Mouse (Mus musculus) midbrain, embryonic 10.5 days (tissue): ENCODE measurements at regions not wholly inside any gene's neighbourhood (a gene's known extent, or its start where the extent isn't known, plus 50 kb on each side); places are given as distances from the start of the nearest gene placed in this dataset.
"Not testable (repeated sequence)": the region's sequence is repeated elsewhere in the genome, so short reads cannot be mapped to it uniquely, and the experiment has no call there.

Experiments
- DNase-seq: peaks from one replicate; pipeline ENCODE4 v3.0.0-alpha.2; 2017; ENCODE audit warnings: low spot score
- H3K27ac ChIP-seq: fragments of 300-500 bp; sonication (generic); replicated peaks from 2 replicates; pipeline ENCODE4 v1.5.1; 2016; ENCODE audit warnings: mild to moderate bottlenecking
- H3K27me3 ChIP-seq: fragments of 300-500 bp; sonication (generic); 2 replicates; pipeline ENCODE4 v1.6.1; 2016; ENCODE audit warnings: low read depth, mild to moderate bottlenecking; ENCODE audit not compliant: poor library complexity, severe bottlenecking
- H3K36me3 ChIP-seq: fragments of 300-500 bp; sonication (generic); 2 replicates; pipeline ENCODE4 v1.6.1; 2016; ENCODE audit warnings: mild to moderate bottlenecking, moderate library complexity
- H3K4me1 ChIP-seq: fragments of 300-500 bp; sonication (generic); 2 replicates; pipeline ENCODE4 v1.6.1; 2016
- H3K4me3 ChIP-seq: fragments of 300-500 bp; sonication (generic); 2 replicates; pipeline ENCODE4 v1.5.1; 2016; ENCODE audit warnings: mild to moderate bottlenecking, moderate library complexity
- H3K9me3 ChIP-seq: fragments of 300-500 bp; sonication (generic); replicated peaks from 2 replicates; pipeline ENCODE4 v1.6.1; 2016; ENCODE audit warnings: mild to moderate bottlenecking
- WGBS: fragments of 180-500 bp; shearing (Covaris S2); methylation state at CpG from one replicate; pipeline ENCODE4 v1.1.7; 2016; 5-methylcytosine and 5-hydroxymethylcytosine counted together

- no peak for DNase-seq
- H3K9me3 ChIP-seq, result no peaks in the 10 kb centered on the region
- no peak overlapping the region for H3K27ac ChIP-seq
- peaks cover 26% of the 10 kb centered on the region for H3K27me3 ChIP-seq
- H3K4me1 ChIP-seq, result peaks cover 8% of the 10 kb centered on the region
- WGBS, result 58% methylated on average over 1 of the region's 1 CpGs
- no peak overlapping the region for H3K4me3 ChIP-seq
- no peaks in the 10 kb centered on the region for H3K36me3 ChIP-seq
Observed at GRCm38 (mm10) chr2:147989616-147990015, 57.2 kb downstream of the Foxa2 start.

- Histone ChIP-seq H3K9me3 (no peaks in the 10 kb centered on the region), H3K4me1 (peaks cover 11% of the 10 kb centered on the region), H3K27me3 (peaks cover 37% of the 10 kb centered on the region), H3K4me3 (no peak overlapping the region), H3K27ac (no peak overlapping the region), H3K36me3 (no peaks in the 10 kb centered on the region)
- no peak for DNase-seq
Observed at GRCm38 (mm10) chr2:147988586-147988985, 58.2 kb downstream of the Foxa2 start.

- H3K4me3 ChIP-seq, result no peak overlapping the region
- peak overlapping the region; percentile 59; the same call in 1 of the 2 replicates for H3K27ac ChIP-seq
- 78% methylated on average over 2 of the region's 2 CpGs for WGBS
- no peaks in the 10 kb centered on the region for H3K36me3 ChIP-seq
- peaks cover 27% of the 10 kb centered on the region for H3K4me1 ChIP-seq
- no peak for DNase-seq
- H3K9me3 ChIP-seq, result no peaks in the 10 kb centered on the region
- H3K27me3 ChIP-seq, result peaks cover 63% of the 10 kb centered on the region
Observed at GRCm38 (mm10) chr2:147985261-147985575, 61.6 kb downstream of the Foxa2 start.

- Histone ChIP-seq H3K4me3 (no peak overlapping the region), H3K4me1 (peaks cover 30% of the 10 kb centered on the region), H3K9me3 (no peaks in the 10 kb centered on the region), H3K36me3 (no peaks in the 10 kb centered on the region), H3K27me3 (peaks cover 64% of the 10 kb centered on the region), H3K27ac (peak overlapping the region; percentile 59)
- 47% methylated on average over 12 of the region's 12 CpGs for WGBS
- peak; percentile 44 for DNase-seq
Observed at GRCm38 (mm10) chr2:147984547-147985260, 62.1 kb downstream of the Foxa2 start.

- H3K36me3 ChIP-seq, result no peaks in the 10 kb centered on the region
- H3K9me3 ChIP-seq, result no peaks in the 10 kb centered on the region
- no peak overlapping the region for H3K4me3 ChIP-seq
- H3K27ac ChIP-seq, result no peak overlapping the region
- H3K27me3 ChIP-seq, result peaks cover 88% of the 10 kb centered on the region
- peak; percentile 41 for DNase-seq
- H3K4me1 ChIP-seq, result peaks cover 30% of the 10 kb centered on the region
- WGBS, result 48% methylated on average over 6 of the region's 6 CpGs
Observed at GRCm38 (mm10) chr2:147980929-147981479, 65.8 kb downstream of the Foxa2 start.

- no peak for DNase-seq
- H3K27ac ChIP-seq, result no peak overlapping the region
- WGBS, result 84% methylated on average over 1 of the region's 1 CpGs
- H3K9me3 ChIP-seq, result no peaks in the 10 kb centered on the region
- H3K27me3 ChIP-seq, result peaks cover 88% of the 10 kb centered on the region
- H3K4me1 ChIP-seq, result peaks cover 30% of the 10 kb centered on the region
- no peak overlapping the region for H3K4me3 ChIP-seq
- no peaks in the 10 kb centered on the region for H3K36me3 ChIP-seq
Observed at GRCm38 (mm10) chr2:147980408-147980807, 66.4 kb downstream of the Foxa2 start.

GRCm38 (mm10) chr2:147979660-147980364 lies 67.0 kb downstream of the Foxa2 start:
- 95% methylated on average over 4 of the region's 4 CpGs for WGBS
- Histone ChIP-seq H3K4me3 (no peak overlapping the region), H3K36me3 (no peaks in the 10 kb centered on the region), H3K9me3 (no peaks in the 10 kb centered on the region), H3K27me3 (peaks cover 88% of the 10 kb centered on the region), H3K4me1 (peaks cover 24% of the 10 kb centered on the region), H3K27ac (no peak overlapping the region)
- no peak for DNase-seq

GRCm38 (mm10) chr2:147979001-147979400 lies 67.8 kb downstream of the Foxa2 start:
- Histone ChIP-seq H3K4me1 (peaks cover 19% of the 10 kb centered on the region), H3K27me3 (peaks cover 88% of the 10 kb centered on the region), H3K36me3 (no peaks in the 10 kb centered on the region), H3K9me3 (no peaks in the 10 kb centered on the region), H3K4me3 (no peak overlapping the region), H3K27ac (no peak overlapping the region)
- 88% methylated on average over 1 of the region's 1 CpGs for WGBS
- DNase-seq, result no peak

GRCm38 (mm10) chr2:147974776-147975175 lies 72.0 kb downstream of the Foxa2 start:
- 75% methylated on average over 2 of the region's 2 CpGs for WGBS
- Histone ChIP-seq H3K4me1 (no peaks in the 10 kb centered on the region), H3K36me3 (0 out of 2 replicates have a peak, but pooled peaks cover 3% of the 10 kb centered on the region), H3K4me3 (no peak overlapping the region), H3K27me3 (peaks cover 56% of the 10 kb centered on the region), H3K27ac (no peak overlapping the region), H3K9me3 (no peaks in the 10 kb centered on the region)
- no peak for DNase-seq

GRCm38 (mm10) chr2:147968671-147969070 lies 78.1 kb downstream of the Foxa2 start:
- H3K9me3 ChIP-seq, result no peaks in the 10 kb centered on the region
- peaks cover 9% of the 10 kb centered on the region; the same call in 1 of the 2 replicates for H3K36me3 ChIP-seq
- H3K4me1 ChIP-seq, result peaks cover 23% of the 10 kb centered on the region
- no peak overlapping the region for H3K4me3 ChIP-seq
- peak overlapping the region; percentile 70 for H3K27ac ChIP-seq
- peak; percentile 48 for DNase-seq
- 27% methylated on average over 10 of the region's 10 CpGs for WGBS
- H3K27me3 ChIP-seq, result peaks cover 29% of the 10 kb centered on the region

GRCm38 (mm10) chr2:147967829-147968529 lies 78.8 kb downstream of the Foxa2 start:
- Histone ChIP-seq H3K9me3 (no peaks in the 10 kb centered on the region), H3K27me3 (peaks cover 29% of the 10 kb centered on the region), H3K36me3 (peaks cover 9% of the 10 kb centered on the region; the same call in 1 of the 2 replicates), H3K27ac (peak overlapping the region; percentile 33; the same call in 1 of the 2 replicates), H3K4me1 (peaks cover 23% of the 10 kb centered on the region), H3K4me3 (no peak overlapping the region)
- WGBS, result 59% methylated on average over 9 of the region's 9 CpGs
- DNase-seq, result no peak

- DNase-seq, result not testable (repeated sequence)
Observed at GRCm38 (mm10) chr2:147963284-147963683, 83.5 kb downstream of the Foxa2 start.

More at GRCm38 (mm10) chr2:147963284-147963683, 83.5 kb downstream of the Foxa2 start:
- peaks cover 12% of the 10 kb centered on the region for H3K4me1 ChIP-seq
- not testable (repeated sequence) for H3K36me3 ChIP-seq, H3K27ac ChIP-seq, H3K9me3 ChIP-seq, H3K4me3 ChIP-seq
- 97% methylated on average over 1 of the region's 1 CpGs for WGBS
- H3K27me3 ChIP-seq, result peaks cover 18% of the 10 kb centered on the region; the same call in 1 of the 2 replicates
